Mouse (Mus musculus) monocyte, adult 59 days (primary cell): ENCODE data around the gene Psg27. TPM values are rescaled to one million over a fixed set of nuclear protein-coding genes. Genes with fewer than 3 reads are reported as not detected.

Experiments used
- total RNA-seq, 2 experiments: library from RNA; stranded (reverse); gene quantifications; one replicate each; pipeline ENCODE4 v1.2.4; 2023

The Psg27 gene
- not detected for total RNA-seq

GRCm38 (mm10) chr7:18567205-18567604, at the start of gene Psg27:
TSS of gene Psg27 (minus strand) at chr7:18567305.

GRCm38 (mm10) chr7:18616401-18616800, 49.3 kb upstream of the Psg27 start, which contains the start of gene Psg23:
TSS of gene Psg23 (minus strand) at chr7:18616501.

GRCm38 (mm10) chr7:18532169-18532568, 34.9 kb downstream of the Psg27 start, which contains the start of gene Psg25:
TSS of gene Psg25 (minus strand) at chr7:18532269.

Other genes starting within 250 kb of the Psg27 start
- not detected for gene Psg18, start 212.3 kb downstream of the Psg27 start, total RNA-seq
- gene Psg28, start 135.3 kb downstream of the Psg27 start, total RNA-seq: not detected
- gene Psg26, start 83.1 kb downstream of the Psg27 start, total RNA-seq: not detected
- gene Psg25, start 35.0 kb downstream of the Psg27 start, total RNA-seq: not detected
- not detected for gene Psg23, start 49.2 kb upstream of the Psg27 start, total RNA-seq
- not detected for gene Psg21, start 89.4 kb upstream of the Psg27 start, total RNA-seq
- not detected for gene Psg20, start 118.9 kb upstream of the Psg27 start, total RNA-seq
- gene Psg22, start 150.8 kb upstream of the Psg27 start, total RNA-seq: not detected
- not detected for gene Psg19, start 231.2 kb upstream of the Psg27 start, total RNA-seq